Mouse (Mus musculus): ENCODE data around the gene Adgrb2.

GRCm38 (mm10) chr4:130056471-130056870, 71.8 kb downstream of the Adgrb2 start:
- no peak for TF ChIP-seq MYOD1 (IDR thresholded peaks at IDR 0.05; ENCODE audit: control insufficient read depth in 1 of 3, insufficient read length in 2 of 3, low read depth in 2 of 3)
- no peak for TF ChIP-seq POLR2A (IDR thresholded peaks at IDR 0.05; ENCODE audit: insufficient read length, low read depth)
- TF ChIP-seq USF1 (IDR thresholded peaks at IDR 0.05; ENCODE audit: low read depth) = no peak
